Mouse (Mus musculus): ENCODE measurements at regions not wholly inside any gene's neighbourhood (a gene's known extent, or its start where the extent isn't known, plus 50 kb on each side); places are given as distances from the start of the nearest gene placed in this dataset.

- Histone ChIP-seq H3K36me3 (ENCODE audit: control insufficient read depth, insufficient read depth, low read length) (no peaks in the 10 kb centered on the region), H3K4me3 (ENCODE audit: low read depth, low read length) (no peak overlapping the region), H3K9ac (ENCODE audit: low read length) (no peak overlapping the region), H3K27me3 (ENCODE audit: control insufficient read depth, insufficient read depth, low read length) (no peaks in the 10 kb centered on the region), H3K27ac (replicated peaks; ENCODE audit: low read depth, low read length) (no peak overlapping the region), H3K9me3 (ENCODE audit: control insufficient read depth, low read length) (no peaks in the 10 kb centered on the region), H3K4me2 (ENCODE audit: low read depth, severe bottlenecking) (no peak overlapping the region), H3K4me1 (ENCODE audit: control insufficient read depth, insufficient read depth, low read length) (peaks cover 3% of the 10 kb centered on the region; the same call in 1 of the 2 replicates)
- DNase-seq (ENCODE audit: low spot score) = peak; percentile 15
- ATAC-seq (ENCODE audit: insufficient number of reproducible peaks, low FRiP score, low TSS enrichment, low read depth) = no peak
- WGBS = 81% methylated on average over 12 of the region's 12 CpGs
Measured at GRCm38 (mm10) chr5:73846096-73846782, 195.1 kb downstream of the Spata18 start.

- H3K4me2 ChIP-seq (ENCODE audit: low read depth, severe bottlenecking) = no peak overlapping the region
- H3K9ac ChIP-seq (ENCODE audit: low read length) = no peak overlapping the region
- DNase-seq (ENCODE audit: low spot score) (peak; percentile 17), ATAC-seq (ENCODE audit: insufficient number of reproducible peaks, low FRiP score, low TSS enrichment, low read depth) (no peak)
- H3K4me1 ChIP-seq (ENCODE audit: control insufficient read depth, insufficient read depth, low read length) = peaks cover 3% of the 10 kb centered on the region; the same call in 1 of the 2 replicates
- H3K4me3 ChIP-seq (ENCODE audit: low read depth, low read length) = no peak overlapping the region
- H3K27ac ChIP-seq (replicated peaks; ENCODE audit: low read depth, low read length) = no peak overlapping the region
- no peaks in the 10 kb centered on the region for H3K9me3 ChIP-seq (ENCODE audit: control insufficient read depth, low read length)
- no peaks in the 10 kb centered on the region for H3K27me3 ChIP-seq (ENCODE audit: control insufficient read depth, insufficient read depth, low read length)
- no peaks in the 10 kb centered on the region for H3K36me3 ChIP-seq (ENCODE audit: control insufficient read depth, insufficient read depth, low read length)
- 82% methylated on average over 6 of the region's 6 CpGs for WGBS
Measured at GRCm38 (mm10) chr5:73846783-73847151, 195.6 kb downstream of the Spata18 start.

- 68% methylated on average over 2 of the region's 2 CpGs for WGBS
- ATAC-seq (ENCODE audit: insufficient number of reproducible peaks, low FRiP score, low TSS enrichment, low read depth) = no peak
Measured at GRCm38 (mm10) chr5:73851501-73851900, 200.3 kb downstream of the Spata18 start.

GRCm38 (mm10) chr5:73854025-73854773 lies 203.0 kb downstream of the Spata18 start:
- no peak overlapping the region for H3K4me2 ChIP-seq (ENCODE audit: low read depth, severe bottlenecking)
- DNase-seq (ENCODE audit: low spot score) (peak; percentile 90), ATAC-seq (ENCODE audit: insufficient number of reproducible peaks, low FRiP score, low TSS enrichment, low read depth) (peak; percentile 78)
- peaks cover 3% of the 10 kb centered on the region; the same call in 1 of the 2 replicates for H3K4me1 ChIP-seq (ENCODE audit: control insufficient read depth, insufficient read depth, low read length)
- no peaks in the 10 kb centered on the region for H3K36me3 ChIP-seq (ENCODE audit: control insufficient read depth, insufficient read depth, low read length)
- no peak overlapping the region for H3K9ac ChIP-seq (ENCODE audit: low read length)
- H3K4me3 ChIP-seq (ENCODE audit: low read depth, low read length) = no peak overlapping the region
- no peak overlapping the region for H3K27ac ChIP-seq (replicated peaks; ENCODE audit: low read depth, low read length)
- H3K9me3 ChIP-seq (ENCODE audit: control insufficient read depth, low read length) = no peaks in the 10 kb centered on the region
- WGBS = 50% methylated on average over 22 of the region's 22 CpGs
- no peaks in the 10 kb centered on the region for H3K27me3 ChIP-seq (ENCODE audit: control insufficient read depth, insufficient read depth, low read length)

More at GRCm38 (mm10) chr5:73851501-73851900, 200.3 kb downstream of the Spata18 start:
- peaks cover 6% of the 10 kb centered on the region; the same call in 1 of the 2 replicates for H3K4me1 ChIP-seq (ENCODE audit: control insufficient read depth, insufficient read depth, low read length)
- H3K9me3 ChIP-seq (ENCODE audit: control insufficient read depth, low read length) = no peaks in the 10 kb centered on the region
- H3K27ac ChIP-seq (replicated peaks; ENCODE audit: low read depth, low read length) = no peak overlapping the region
- no peaks in the 10 kb centered on the region for H3K27me3 ChIP-seq (ENCODE audit: control insufficient read depth, insufficient read depth, low read length)
- no peak overlapping the region for H3K4me2 ChIP-seq (ENCODE audit: low read depth, severe bottlenecking)
- no peaks in the 10 kb centered on the region for H3K36me3 ChIP-seq (ENCODE audit: control insufficient read depth, insufficient read depth, low read length)
- H3K9ac ChIP-seq (ENCODE audit: low read length) = no peak overlapping the region
- H3K4me3 ChIP-seq (ENCODE audit: low read depth, low read length) = no peak overlapping the region
- peak; percentile 16 for DNase-seq (ENCODE audit: low spot score)

- H3K4me3 ChIP-seq (ENCODE audit: low read depth, low read length) = no peak overlapping the region
- no peaks in the 10 kb centered on the region for H3K36me3 ChIP-seq (ENCODE audit: control insufficient read depth, insufficient read depth, low read length)
- H3K4me1 ChIP-seq (ENCODE audit: control insufficient read depth, insufficient read depth, low read length) = peaks cover 3% of the 10 kb centered on the region; the same call in 1 of the 2 replicates
- H3K4me2 ChIP-seq (ENCODE audit: low read depth, severe bottlenecking) = no peak overlapping the region
- H3K27ac ChIP-seq (replicated peaks; ENCODE audit: low read depth, low read length) = no peak overlapping the region
- H3K9ac ChIP-seq (ENCODE audit: low read length) = no peak overlapping the region
- H3K27me3 ChIP-seq (ENCODE audit: control insufficient read depth, insufficient read depth, low read length) = no peaks in the 10 kb centered on the region
- ATAC-seq (ENCODE audit: insufficient number of reproducible peaks, low FRiP score, low TSS enrichment, low read depth) (no peak), DNase-seq (ENCODE audit: low spot score) (no peak)
- 82% methylated on average over 18 of the region's 18 CpGs for WGBS
- no peaks in the 10 kb centered on the region for H3K9me3 ChIP-seq (ENCODE audit: control insufficient read depth, low read length)
Measured at GRCm38 (mm10) chr5:73854774-73855371, 203.7 kb downstream of the Spata18 start.

GRCm38 (mm10) chr5:73859320-73859719 lies 208.1 kb downstream of the Spata18 start:
- Histone ChIP-seq H3K4me2 (ENCODE audit: low read depth, severe bottlenecking) (no peak overlapping the region), H3K9ac (ENCODE audit: low read length) (no peak overlapping the region), H3K27me3 (ENCODE audit: control insufficient read depth, insufficient read depth, low read length) (no peaks in the 10 kb centered on the region), H3K27ac (replicated peaks; ENCODE audit: low read depth, low read length) (no peak overlapping the region), H3K36me3 (ENCODE audit: control insufficient read depth, insufficient read depth, low read length) (no peaks in the 10 kb centered on the region), H3K4me1 (ENCODE audit: control insufficient read depth, insufficient read depth, low read length) (peaks cover 2% of the 10 kb centered on the region; the same call in 1 of the 2 replicates), H3K4me3 (ENCODE audit: low read depth, low read length) (no peak overlapping the region), H3K9me3 (ENCODE audit: control insufficient read depth, low read length) (no peaks in the 10 kb centered on the region)
- ATAC-seq (ENCODE audit: insufficient number of reproducible peaks, low FRiP score, low TSS enrichment, low read depth) (no peak), DNase-seq (ENCODE audit: low spot score) (peak; percentile 19)
- 97% methylated on average over 1 of the region's 1 CpGs for whole genome bisulfite sequencing

- no peak overlapping the region for H3K4me2 ChIP-seq (ENCODE audit: low read depth, severe bottlenecking)
- ATAC-seq (ENCODE audit: insufficient number of reproducible peaks, low FRiP score, low TSS enrichment, low read depth) (no peak), DNase-seq (ENCODE audit: low spot score) (peak; percentile 86)
- H3K4me3 ChIP-seq (ENCODE audit: low read depth, low read length) = no peak overlapping the region
- H3K9me3 ChIP-seq (ENCODE audit: control insufficient read depth, low read length) = no peaks in the 10 kb centered on the region
- no peaks in the 10 kb centered on the region for H3K27me3 ChIP-seq (ENCODE audit: control insufficient read depth, insufficient read depth, low read length)
- H3K36me3 ChIP-seq (ENCODE audit: control insufficient read depth, insufficient read depth, low read length) = no peaks in the 10 kb centered on the region
- 79% methylated on average over 9 of the region's 9 CpGs for WGBS
- no peak overlapping the region for H3K27ac ChIP-seq (replicated peaks; ENCODE audit: low read depth, low read length)
- no peaks in the 10 kb centered on the region for H3K4me1 ChIP-seq (ENCODE audit: control insufficient read depth, insufficient read depth, low read length)
- no peak overlapping the region for H3K9ac ChIP-seq (ENCODE audit: low read length)
Measured at GRCm38 (mm10) chr5:73864138-73864761, 204.0 kb downstream of the Usp46 start.
